Mouse (Mus musculus): Measurements from ENCODE around the gene Spin2e. TPM values are rescaled to one million over a fixed set of nuclear protein-coding genes. Genes with fewer than 3 reads are reported as not detected.

The Spin2e gene
- not detected for polyA plus RNA-seq (2014; fragmentation: Illumina TruSeq; extraction: RNeasy Lipid Tissue Mini Kit (QIAGEN cat#74804); ENCODE audit: low read depth, low replicate concordance)

GRCm38 (mm10) chrX:31618820-31619219 is at the start of gene Spin2e:
Gene Spin2e, minus strand, starts transcription at chrX:31618920.

DNA sequence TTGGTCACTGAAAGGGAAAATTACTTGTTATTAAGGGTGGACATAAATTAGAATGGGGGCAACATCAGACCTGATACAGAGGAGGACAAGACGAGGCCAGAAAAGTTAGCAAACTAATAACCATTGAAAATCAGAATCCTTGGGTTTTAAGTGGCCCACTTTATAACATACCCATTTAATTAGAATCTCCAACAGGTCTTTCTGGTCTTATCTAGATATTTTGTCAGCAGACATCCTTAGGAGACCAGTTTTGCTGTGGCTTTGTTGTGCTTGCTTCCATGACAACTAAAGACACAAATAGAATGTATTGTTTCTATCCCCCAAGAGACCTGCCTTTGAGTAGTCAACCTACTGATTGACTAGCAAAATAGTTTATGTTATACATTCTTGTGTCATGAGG is 44.5 kb downstream of the Spin2e start, which contains the start of gene Gm21883:
Gm21883 (minus strand) TSS at position 101 of the 400 bp plus-strand sequence.

Other genes with a start within 250 kb of the Spin2e start
- not detected for gene Btbd35f19, start 235.0 kb downstream of the Spin2e start, polyA plus RNA-seq (2014; fragmentation: Illumina TruSeq; extraction: RNeasy Lipid Tissue Mini Kit (QIAGEN cat#74804); ENCODE audit: low read depth, low replicate concordance)
- gene Gm21883, start 44.6 kb downstream of the Spin2e start, polyA plus RNA-seq (2014; fragmentation: Illumina TruSeq; extraction: RNeasy Lipid Tissue Mini Kit (QIAGEN cat#74804); ENCODE audit: low read depth, low replicate concordance) = not detected
- gene Btbd35f25, start 98.2 kb upstream of the Spin2e start, polyA plus RNA-seq (2014; fragmentation: Illumina TruSeq; extraction: RNeasy Lipid Tissue Mini Kit (QIAGEN cat#74804); ENCODE audit: low read depth, low replicate concordance) = not detected

Data from adrenal gland, adult 10 weeks (tissue).